Mouse (Mus musculus) spleen, adult 2 months (tissue): ENCODE results near the gene Ikzf4. TPM values are rescaled to one million over a fixed set of nuclear protein-coding genes. Genes with fewer than 3 reads are reported as not detected.

Source experiments
- DNase-seq, 2 experiments: peaks; one replicate each; pipeline versions ENCODE4 v3.0.0 to v3.0.0-alpha.2; 2012 to 2021; ENCODE audit warnings: low spot score in 2 of 2, low read depth in 1 of 2
- H3K27ac ChIP-seq: fragments of 200-500 bp; 2 replicates; pipeline ENCODE4 v1.5.1; 2012; ENCODE audit warnings: low read length, inconsistent platforms; ENCODE audit not compliant: insufficient read depth
- H3K27me3 ChIP-seq: fragments of 200-500 bp; 2 replicates; pipeline ENCODE4 v1.6.1; 2012; ENCODE audit warnings: mild to moderate bottlenecking, moderate library complexity, low read length, inconsistent platforms; ENCODE audit not compliant: control insufficient read depth, insufficient read depth
- H3K36me3 ChIP-seq: fragments of 200-500 bp; 2 replicates; pipeline ENCODE4 v1.6.1; 2012; ENCODE audit warnings: mild to moderate bottlenecking, low read length, inconsistent platforms; ENCODE audit not compliant: control insufficient read depth, insufficient read depth
- H3K4me1 ChIP-seq: fragments of 200-500 bp; 2 replicates; pipeline ENCODE4 v1.6.1; 2011; ENCODE audit warnings: inconsistent platforms; ENCODE audit not compliant: control insufficient read depth, insufficient read depth, insufficient read length
- H3K4me3 ChIP-seq: fragments of 200-500 bp; 2 replicates; pipeline ENCODE4 v1.5.1; 2011; ENCODE audit warnings: mild to moderate bottlenecking, inconsistent platforms; ENCODE audit not compliant: insufficient read depth, insufficient read length; ENCODE audit errors: extremely low read depth
- CTCF ChIP-seq: fragments of 200-500 bp; IDR thresholded peaks from 2 replicates; pipeline ENCODE4 v1.5.1; 2011; ENCODE audit warnings: mild to moderate bottlenecking, inconsistent platforms; ENCODE audit not compliant: insufficient read depth, insufficient read length, insufficient replicate concordance; ENCODE audit errors: extremely low read depth
- POLR2A ChIP-seq: fragments of 200-500 bp; IDR thresholded peaks from 2 replicates; pipeline ENCODE4 v1.6.1; 2011; ENCODE audit warnings: low read depth, low read length, inconsistent platforms
- WGBS: fragments of 180-500 bp; shearing (Covaris S2); methylation state at CpG from one replicate; pipeline ENCODE4 v1.1.7; 2018; 5-methylcytosine and 5-hydroxymethylcytosine counted together
- polyA plus RNA-seq: library from polyadenylated mRNA; depleted of rRNA; stranded (reverse); fragments of >200 nt; gene quantifications from 2 replicates; pipeline ENCODE4 v1.2.3, GENCODE M21; 2012

Gene Ikzf4
- polyA plus RNA-seq, 1 experiment, result 1.1 TPM

- no peaks in the 10 kb centered on the region for H3K36me3 ChIP-seq
- no peaks in the 10 kb centered on the region for H3K4me1 ChIP-seq
- no peak overlapping the region for H3K27ac ChIP-seq
- 80% methylated on average over 9 of the region's 9 CpGs for WGBS
- no peak for DNase-seq
- H3K4me3 ChIP-seq, result no peak overlapping the region
- H3K27me3 ChIP-seq, result no peaks in the 10 kb centered on the region
- no peak for TF ChIP-seq CTCF
- TF ChIP-seq POLR2A, result no peak
Observed at GRCm38 (mm10) chr10:128657844-128658243, 12.1 kb upstream of the Ikzf4 start.

GRCm38 (mm10) chr10:128656731-128657130 is 10.9 kb upstream of the Ikzf4 start:
- H3K36me3 ChIP-seq, result no peaks in the 10 kb centered on the region
- no peak overlapping the region for H3K4me3 ChIP-seq
- TF ChIP-seq POLR2A (no peak), CTCF (no peak)
- no peak for DNase-seq
- 95% methylated on average over 1 of the region's 1 CpGs for WGBS
- H3K27ac ChIP-seq, result no peak overlapping the region
- H3K4me1 ChIP-seq, result no peaks in the 10 kb centered on the region
- H3K27me3 ChIP-seq, result no peaks in the 10 kb centered on the region

GRCm38 (mm10) chr10:128655254-128655653 is 9.5 kb upstream of the Ikzf4 start:
- TF ChIP-seq POLR2A (no peak), CTCF (no peak)
- no peak for DNase-seq
- H3K27me3 ChIP-seq, result no peaks in the 10 kb centered on the region
- no peak overlapping the region for H3K4me3 ChIP-seq
- 88% methylated on average over 3 of the region's 3 CpGs for WGBS
- no peak overlapping the region for H3K27ac ChIP-seq
- H3K36me3 ChIP-seq, result no peaks in the 10 kb centered on the region
- H3K4me1 ChIP-seq, result no peaks in the 10 kb centered on the region

GRCm38 (mm10) chr10:128653866-128654265 is 8.1 kb upstream of the Ikzf4 start:
- WGBS, result 61% methylated on average over 4 of the region's 4 CpGs
- H3K27ac ChIP-seq, result no peak overlapping the region
- H3K36me3 ChIP-seq, result no peaks in the 10 kb centered on the region
- TF ChIP-seq CTCF (no peak), POLR2A (no peak)
- no peaks in the 10 kb centered on the region for H3K27me3 ChIP-seq
- H3K4me1 ChIP-seq, result no peaks in the 10 kb centered on the region
- no peak for DNase-seq
- no peak overlapping the region for H3K4me3 ChIP-seq

GRCm38 (mm10) chr10:128646139-128647089 is 623 bp upstream of the Ikzf4 start:
- WGBS, result 26% methylated on average over 10 of the region's 13 CpGs
- Histone ChIP-seq H3K4me3 (no peak overlapping the region; the same call in 1 of the 2 replicates), H3K27ac (no peak overlapping the region), H3K36me3 (no peaks in the 10 kb centered on the region), H3K27me3 (peaks cover 4% of the 10 kb centered on the region; the same call in 1 of the 2 replicates), H3K4me1 (peaks cover 7% of the 10 kb centered on the region)
- TF ChIP-seq CTCF, result no peak
- TF ChIP-seq POLR2A, result no peak
- DNase-seq, result no peak

- 85% methylated on average over 6 of the region's 6 CpGs for WGBS
- no peak for DNase-seq
- no peak overlapping the region for H3K4me3 ChIP-seq
- no peak overlapping the region for H3K27ac ChIP-seq
- TF ChIP-seq CTCF (no peak), POLR2A (no peak)
- peaks cover 7% of the 10 kb centered on the region for H3K4me1 ChIP-seq
- H3K36me3 ChIP-seq, result no peaks in the 10 kb centered on the region
- H3K27me3 ChIP-seq, result peaks cover 4% of the 10 kb centered on the region; the same call in 1 of the 2 replicates
Observed at GRCm38 (mm10) chr10:128642749-128643148, 3.0 kb downstream of the Ikzf4 start.

GRCm38 (mm10) chr10:128641871-128642270 is 3.9 kb downstream of the Ikzf4 start:
- Histone ChIP-seq H3K27me3 (peaks cover 4% of the 10 kb centered on the region; the same call in 1 of the 2 replicates), H3K36me3 (no peaks in the 10 kb centered on the region), H3K4me3 (no peak overlapping the region), H3K4me1 (peaks cover 7% of the 10 kb centered on the region), H3K27ac (no peak overlapping the region)
- DNase-seq, result no peak
- 78% methylated on average over 7 of the region's 7 CpGs for WGBS
- TF ChIP-seq POLR2A, result no peak
- TF ChIP-seq CTCF, result no peak
